Mouse (Mus musculus) skeletal muscle tissue, postnatal 0 days (tissue): ENCODE results near the gene Itpripl2. TPM values are rescaled to one million over a fixed set of nuclear protein-coding genes. Genes with fewer than 3 reads are reported as not detected.

ENCODE experiments used
- polyA plus RNA-seq: library from polyadenylated mRNA; unstranded; fragments of >200 nt; fragmentation: Nextera tagmentation; extraction: Ambion mirVana; gene quantifications from 2 replicates; pipeline ENCODE4 v1.2.1, GENCODE M21; 2015

Gene Itpripl2
- 4.4 and 5.7 TPM in 2 replicates for polyA plus RNA-seq

DNA sequence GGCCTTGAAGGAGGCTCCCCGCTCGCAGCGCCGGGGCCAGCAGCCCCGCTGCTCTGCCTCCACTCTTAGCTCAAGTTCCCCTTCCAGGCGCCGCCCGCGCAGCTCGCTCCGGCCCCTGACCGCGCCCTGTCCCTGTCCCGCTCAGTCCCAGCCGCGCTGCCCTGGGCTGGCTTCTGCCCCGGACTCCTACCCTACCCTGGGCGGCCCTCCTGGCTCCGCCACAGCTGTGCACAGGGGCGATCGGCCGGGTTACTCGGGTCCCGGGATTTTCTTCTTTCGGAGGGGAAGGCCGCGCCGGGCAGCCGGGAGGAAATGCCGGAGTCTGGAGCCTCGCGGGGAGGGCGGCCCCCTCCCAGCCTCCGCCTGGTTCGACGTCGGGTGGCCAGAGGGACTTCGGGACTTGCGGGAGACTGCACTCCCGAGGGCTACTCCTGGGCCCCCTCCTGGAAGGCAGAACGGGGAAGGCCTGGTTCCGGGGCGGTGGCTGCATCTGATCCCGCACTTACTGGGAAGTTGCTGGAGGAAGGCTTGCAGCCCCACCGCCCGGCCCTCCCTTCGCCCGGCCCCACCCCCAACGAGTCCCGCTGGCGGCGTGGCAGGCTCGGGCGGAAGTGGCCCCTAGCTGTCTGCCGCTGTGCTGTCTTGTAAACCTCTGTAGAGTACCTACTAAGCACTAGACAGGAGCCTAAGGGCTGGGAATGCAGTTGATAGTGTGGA, at the start of gene Itpripl2:
Gene Itpripl2, minus strand, starts transcription at position 545 of the 717 bp plus-strand sequence.

DNA sequence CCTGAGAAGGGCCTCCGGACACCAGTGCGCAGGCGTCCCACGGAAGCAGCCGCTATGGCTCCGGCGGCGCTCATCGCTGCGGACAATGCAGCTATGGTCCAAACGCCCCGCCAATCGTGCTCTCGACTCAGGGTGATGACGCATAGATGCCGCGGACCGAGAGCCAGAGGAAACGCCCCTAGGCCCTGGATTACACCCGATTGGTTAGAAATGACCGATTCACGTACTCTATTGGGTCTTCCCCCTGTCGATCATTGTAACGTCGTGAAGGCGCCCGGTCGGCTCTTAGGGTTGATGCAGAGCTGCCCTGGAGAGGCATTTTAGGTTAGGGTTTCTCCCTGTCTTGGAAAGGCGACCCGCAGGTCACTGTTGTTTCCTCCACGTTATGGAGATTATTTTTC, 41.4 kb upstream of the Itpripl2 start, which contains the start of gene Coq7:
Gene Coq7, minus strand, starts transcription at position 179 of the 401 bp plus-strand sequence.

DNA sequence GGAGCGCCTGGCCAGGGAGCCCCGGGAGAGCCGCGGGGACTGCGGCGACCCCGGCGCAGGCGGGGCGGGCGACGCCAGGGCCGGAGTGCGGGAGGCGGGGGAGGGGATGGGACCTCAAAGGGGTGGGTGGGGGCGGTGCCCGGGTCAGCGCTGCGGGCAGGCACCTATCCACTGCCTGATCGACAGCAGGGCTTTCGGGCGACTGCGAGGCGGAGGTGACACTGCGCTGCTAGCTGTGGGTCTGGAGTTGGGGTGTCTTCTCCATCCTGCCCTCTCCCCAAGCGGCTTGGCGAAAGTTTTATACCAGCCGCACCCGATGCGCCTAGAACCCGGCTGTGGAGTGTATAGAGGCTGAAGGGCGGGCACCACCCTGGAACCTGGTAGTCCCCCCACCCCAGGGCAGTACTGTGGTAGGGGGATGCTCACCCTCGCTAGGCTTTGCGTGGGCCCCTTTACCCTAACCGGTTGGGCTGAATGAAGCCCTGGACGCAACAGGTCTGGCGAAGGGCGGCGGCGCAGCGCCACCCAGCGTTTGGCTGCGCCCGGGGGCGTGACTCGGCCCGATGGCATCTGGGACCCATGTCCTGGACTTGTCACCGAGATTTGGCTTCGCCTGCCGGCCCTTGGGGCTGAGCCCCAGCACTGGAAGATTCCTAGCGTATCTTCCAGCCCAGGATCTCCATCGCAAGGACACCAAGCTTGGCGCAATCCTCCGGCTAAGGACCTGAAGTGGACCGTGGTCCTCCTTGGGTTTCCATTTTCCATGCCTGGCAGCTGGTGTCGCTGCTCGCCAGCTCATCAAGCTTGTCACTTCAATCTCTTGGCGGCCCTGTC, 43.4 kb downstream of the Itpripl2 start, which contains the start of gene Syt17:
Gene Syt17, minus strand, starts transcription at position 89 of the 834 bp plus-strand sequence.

Other genes with a start within 250 kb of the Itpripl2 start
- gene Smg1, start 248.3 kb downstream of the Itpripl2 start, polyA plus RNA-seq = 6.8 and 7.8 TPM in 2 replicates
- gene Syt17, start 43.8 kb downstream of the Itpripl2 start, polyA plus RNA-seq = 1.3 and 1.4 TPM in 2 replicates
- gene Coq7, start 41.4 kb upstream of the Itpripl2 start, polyA plus RNA-seq = 134 and 156 TPM in 2 replicates
- 2.4 and 2.7 TPM in 2 replicates for gene Tmc7, start 92.8 kb upstream of the Itpripl2 start, polyA plus RNA-seq
- gene Tmc5, start 105.3 kb upstream of the Itpripl2 start, polyA plus RNA-seq = 0.19 and 0.29 TPM in 2 replicates
- gene Gde1, start 213.8 kb upstream of the Itpripl2 start, polyA plus RNA-seq = 62.2 and 62.9 TPM in 2 replicates
- 2.6 and 2.9 TPM in 2 replicates for gene Ccp110, start 220.6 kb upstream of the Itpripl2 start, polyA plus RNA-seq
- gene Vps35l, start 248.3 kb upstream of the Itpripl2 start, polyA plus RNA-seq = 37.3 and 38.5 TPM in 2 replicates